Comparison of ENCODE assay signal across 8 mouse cellular contexts in genomic region chr10:43021512-43022116, GRCm38 (mm10).
DNase-seq lines count a peak whose midpoint lies in the region; ATAC-seq and TF ChIP-seq lines count a peak whose summit lies in the region.

No protein-coding gene starts in this region.

- peak overlapping the region; percentile 49 for H3K4me3 ChIP-seq in lung, postnatal 0 days (ENCODE audit: low read depth, low read length)
- H3K4me3 ChIP-seq in forebrain, embryonic 11.5 days (ENCODE audit: low read depth, low read length): peak overlapping the region; percentile 51
- peak overlapping the region; percentile 50 for H3K4me3 ChIP-seq in hindbrain, embryonic 16.5 days (ENCODE audit: low read length)
- H3K4me3 ChIP-seq in midbrain, embryonic 12.5 days: peak overlapping the region; percentile 55

- H3K27ac ChIP-seq in lung, postnatal 0 days (ENCODE audit: low read length): no peak overlapping the region
- H3K27ac ChIP-seq in forebrain, embryonic 11.5 days (ENCODE audit: low read depth, low read length): no peak overlapping the region
- H3K27ac ChIP-seq in hindbrain, embryonic 16.5 days (ENCODE audit: low read depth, low read length): no peak overlapping the region; the same call in 1 of the 2 replicates
- H3K27ac ChIP-seq in midbrain, embryonic 12.5 days (replicated peaks): 0 out of 2 replicates have a peak overlapping the region, but pooled peaks have one; percentile 32

- TF ChIP-seq CTCF in lung, postnatal 0 days (IDR thresholded peaks at IDR 0.05): no peak

- 1% methylated on average over 60 of the region's 69 CpGs for WGBS in lung, postnatal 0 days
- under 1% methylated on average over 61 of the region's 69 CpGs for WGBS in forebrain, embryonic 11.5 days
- WGBS in hindbrain, embryonic 16.5 days: under 1% methylated on average over 52 of the region's 69 CpGs
- under 1% methylated on average over 69 of the region's 69 CpGs for WGBS in midbrain, embryonic 12.5 days

- ATAC-seq in lung, postnatal 0 days: peak; percentile 37; the same call in 1 of the 2 replicates
- peak; percentile 61 for ATAC-seq in forebrain, embryonic 11.5 days (replicated peaks; ENCODE audit: low FRiP score)
- peak; percentile 72 for ATAC-seq in hindbrain, embryonic 16.5 days
- peak; percentile 65 for ATAC-seq in midbrain, embryonic 12.5 days (ENCODE audit: low FRiP score, low read depth)
- no peak for ATAC-seq in erythroid progenitor cell, adult 5-6 weeks (replicated peaks; ENCODE audit: low FRiP score, poor library complexity, severe bottlenecking)
- ATAC-seq in monocyte, adult 5-6 weeks (replicated peaks; ENCODE audit: insufficient number of reproducible peaks, low FRiP score, low TSS enrichment, poor library complexity, severe bottlenecking): no peak

- peak overlapping the region; percentile 91 for H3K4me2 ChIP-seq in lung, postnatal 0 days (replicated peaks; ENCODE audit: low read depth, low read length)
- H3K4me2 ChIP-seq in forebrain, embryonic 11.5 days (ENCODE audit: low read depth, low read length, severe bottlenecking): peak overlapping the region; percentile 99
- H3K4me2 ChIP-seq in hindbrain, embryonic 16.5 days (ENCODE audit: low read length): peak overlapping the region; percentile 91
- H3K4me2 ChIP-seq in midbrain, embryonic 12.5 days (replicated peaks): peak overlapping the region; percentile 99

- peak; percentile 17 for DNase-seq in lung, postnatal 0 days (ENCODE audit: low spot score)
- no peak for DNase-seq in lung, postnatal 14 days
- DNase-seq in cerebellum, adult 11-12 months: peak; percentile 69
- peak; percentile 75 for DNase-seq in forebrain, embryonic 11.5 days (ENCODE audit: low spot score)

- peaks cover 24% of the 10 kb centered on the region for H3K27me3 ChIP-seq in lung, postnatal 0 days (replicated peaks; ENCODE audit: insufficient read depth, low read length)
- H3K27me3 ChIP-seq in forebrain, embryonic 11.5 days (ENCODE audit: control insufficient read depth, insufficient read depth, low read length): peaks cover 32% of the 10 kb centered on the region
- H3K27me3 ChIP-seq in hindbrain, embryonic 16.5 days (replicated peaks; ENCODE audit: control insufficient read depth, insufficient read depth, low read length): no peaks in the 10 kb centered on the region
- peaks cover 51% of the 10 kb centered on the region for H3K27me3 ChIP-seq in midbrain, embryonic 12.5 days

- H3K9me3 ChIP-seq in lung, postnatal 0 days (ENCODE audit: low read length): no peaks in the 10 kb centered on the region
- H3K9me3 ChIP-seq in forebrain, embryonic 11.5 days (ENCODE audit: control insufficient read depth, low read length): no peaks in the 10 kb centered on the region
- H3K9me3 ChIP-seq in hindbrain, embryonic 16.5 days (ENCODE audit: control insufficient read depth, low read length): no peaks in the 10 kb centered on the region
- H3K9me3 ChIP-seq in midbrain, embryonic 12.5 days: no peaks in the 10 kb centered on the region

- peaks cover 3% of the 10 kb centered on the region for H3K4me1 ChIP-seq in lung, postnatal 0 days (ENCODE audit: insufficient read depth, low read depth, low read length)
- peaks cover 14% of the 10 kb centered on the region; the same call in 1 of the 2 replicates for H3K4me1 ChIP-seq in forebrain, embryonic 11.5 days (replicated peaks; ENCODE audit: control insufficient read depth, insufficient read depth, low read length)
- H3K4me1 ChIP-seq in hindbrain, embryonic 16.5 days (ENCODE audit: control insufficient read depth, insufficient read depth, low read depth, low read length): peaks cover 21% of the 10 kb centered on the region
- H3K4me1 ChIP-seq in midbrain, embryonic 12.5 days: peaks cover 23% of the 10 kb centered on the region

- no peaks in the 10 kb centered on the region for H3K36me3 ChIP-seq in lung, postnatal 0 days (ENCODE audit: insufficient read depth, low read length)
- H3K36me3 ChIP-seq in forebrain, embryonic 11.5 days (ENCODE audit: control insufficient read depth, insufficient read depth, low read length): no peaks in the 10 kb centered on the region
- H3K36me3 ChIP-seq in hindbrain, embryonic 16.5 days (ENCODE audit: control insufficient read depth, insufficient read depth, low read length): no peaks in the 10 kb centered on the region
- no peaks in the 10 kb centered on the region for H3K36me3 ChIP-seq in midbrain, embryonic 12.5 days

- TF ChIP-seq EP300 in lung, postnatal 0 days (IDR thresholded peaks at IDR 0.05): no peak

- H3K9ac ChIP-seq in lung, postnatal 0 days (replicated peaks; ENCODE audit: low read depth): no peak overlapping the region
- H3K9ac ChIP-seq in forebrain, embryonic 11.5 days (ENCODE audit: low read length): peak overlapping the region; percentile 55
- peak overlapping the region; percentile 70 for H3K9ac ChIP-seq in hindbrain, embryonic 16.5 days (ENCODE audit: low read depth, low read length)
- H3K9ac ChIP-seq in midbrain, embryonic 12.5 days (replicated peaks): peak overlapping the region; percentile 72

Comparison
In these comparisons a context has a peak if more than half of its experiments do, and no peak if none do; other contexts are left out.
1. ATAC-seq: peak in lung, postnatal 0 days (single experiment), forebrain, embryonic 11.5 days (single experiment), hindbrain, embryonic 16.5 days (single experiment) and midbrain, embryonic 12.5 days (single experiment); none in erythroid progenitor cell, adult 5-6 weeks (single experiment) and monocyte, adult 5-6 weeks (single experiment).
2. Peak in every context shown above with its lines, with median percentiles within 50 percentile points of each other: H3K4me2 ChIP-seq and H3K4me3 ChIP-seq.